Mouse (Mus musculus) megakaryocyte, embryonic 14.5 days (primary cell): ENCODE measurements around the gene Ndufa1.
"Not testable (repeated sequence)": the region's sequence is repeated elsewhere in the genome, so short reads cannot be mapped to it uniquely, and the experiment has no call there.

ENCODE experiments used
- FLI1 ChIP-seq: IDR thresholded peaks from 2 replicates; pipeline ENCODE4 v1.6.1; 2012; ENCODE audit warnings: low read length, inconsistent platforms, mixed read lengths
- GATA1 ChIP-seq: IDR thresholded peaks from 3 replicates; pipeline ENCODE4 v1.6.1; 2012; ENCODE audit warnings: mixed read lengths, low read length, inconsistent platforms, borderline replicate concordance

DNA sequence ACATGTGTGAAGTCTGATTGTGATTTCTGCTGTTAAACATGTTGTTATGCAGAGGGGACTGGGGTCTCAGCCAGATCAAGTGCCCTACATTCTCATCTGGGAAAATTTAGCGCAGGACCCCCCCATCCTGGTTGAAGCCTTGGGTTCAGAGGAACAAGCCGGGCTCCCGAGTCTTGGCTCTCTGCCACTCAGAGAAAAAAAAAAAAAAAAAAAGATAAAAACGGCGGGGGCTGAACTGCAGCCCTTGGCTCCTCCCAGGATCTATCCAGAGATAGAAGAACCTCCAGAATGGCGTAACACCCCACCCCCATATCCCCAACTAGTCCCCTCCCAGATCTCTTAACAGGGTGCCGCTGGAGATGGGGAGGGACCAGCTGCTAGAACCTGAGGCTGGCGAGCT, 6.6 kb downstream of the Ndufa1 start:
- not testable (repeated sequence) for TF ChIP-seq GATA1, FLI1
